Mouse (Mus musculus) frontal cortex, postnatal 36 days (tissue): ENCODE results near the gene Zbtb2.

Experiments used
- DNase-seq, 2 experiments: peaks; one replicate each; pipeline ENCODE4 v3.0.0; 2022; ENCODE audit warnings: low spot score in 2 of 2

Gene Zbtb2

DNA sequence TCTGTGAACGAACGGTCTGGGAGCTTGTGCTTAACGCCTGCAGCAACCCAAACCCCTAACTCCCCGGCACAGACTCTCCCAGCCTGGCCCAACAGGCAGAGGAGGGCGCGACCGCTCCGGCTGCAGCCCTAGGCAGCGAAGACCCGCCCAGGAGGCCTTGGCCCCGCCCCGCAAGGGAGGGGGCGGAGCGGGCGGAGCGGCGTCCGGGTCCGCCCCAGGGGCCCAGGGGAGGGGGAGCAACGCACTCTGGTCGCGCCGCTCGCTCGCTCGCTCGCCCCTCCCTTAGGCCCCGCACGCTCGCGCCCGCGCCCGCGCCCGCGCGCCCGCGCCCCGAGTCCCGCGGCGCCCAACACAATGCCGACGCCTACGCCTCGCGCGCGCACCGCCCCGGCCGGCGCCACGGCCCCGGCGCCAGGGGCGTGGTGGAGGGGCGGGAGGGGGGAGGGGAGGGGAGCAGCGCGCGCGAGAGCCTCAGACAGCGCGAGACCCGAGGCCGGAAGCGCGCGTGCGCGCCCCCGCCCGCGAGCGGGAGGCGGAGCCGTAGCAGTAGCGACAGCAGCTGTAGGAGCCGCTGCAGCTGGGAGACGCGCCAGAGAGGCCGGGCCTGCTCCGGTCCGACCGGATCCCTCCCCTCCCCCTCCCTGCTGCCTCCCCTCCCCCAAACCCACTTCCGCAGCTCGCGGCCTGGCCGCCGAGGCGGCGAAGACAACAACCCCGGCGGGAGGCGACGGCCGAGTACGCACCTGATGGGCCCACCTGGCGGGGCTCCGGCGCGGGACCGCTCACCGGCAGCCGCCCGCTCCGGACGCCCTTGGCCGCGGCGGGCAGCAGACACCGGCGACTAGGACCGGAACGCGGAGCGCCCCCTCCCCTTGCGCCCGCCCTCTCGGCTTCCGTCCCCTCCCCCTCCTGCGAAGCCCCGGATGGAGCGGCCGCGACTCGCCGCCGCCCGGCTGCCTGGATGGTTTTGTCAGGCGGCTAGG, 1.0 kb downstream of the Zbtb2 start:
- DNase-seq = peak; percentile 83 to 92

DNA sequence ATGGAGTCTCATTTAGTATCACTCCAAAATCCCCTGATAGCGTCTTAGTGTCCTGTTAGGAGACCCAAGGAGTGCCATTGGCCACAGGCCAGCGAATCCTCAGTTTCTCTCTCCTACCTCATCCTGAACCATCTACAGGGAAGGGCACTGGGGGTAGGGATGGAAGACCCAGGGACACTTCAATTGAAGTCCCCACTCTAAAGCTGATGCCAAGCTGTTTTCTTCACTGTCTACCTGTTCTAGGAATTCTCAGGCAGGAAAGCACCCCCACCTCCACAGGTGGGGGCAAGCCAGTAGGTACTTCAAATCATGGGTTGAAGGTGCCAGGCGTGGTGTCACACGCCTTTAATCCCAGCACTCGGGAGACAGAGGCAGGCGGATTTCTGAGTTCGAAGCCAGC, 3.7 kb downstream of the Zbtb2 start:
- DNase-seq = no peak

DNA sequence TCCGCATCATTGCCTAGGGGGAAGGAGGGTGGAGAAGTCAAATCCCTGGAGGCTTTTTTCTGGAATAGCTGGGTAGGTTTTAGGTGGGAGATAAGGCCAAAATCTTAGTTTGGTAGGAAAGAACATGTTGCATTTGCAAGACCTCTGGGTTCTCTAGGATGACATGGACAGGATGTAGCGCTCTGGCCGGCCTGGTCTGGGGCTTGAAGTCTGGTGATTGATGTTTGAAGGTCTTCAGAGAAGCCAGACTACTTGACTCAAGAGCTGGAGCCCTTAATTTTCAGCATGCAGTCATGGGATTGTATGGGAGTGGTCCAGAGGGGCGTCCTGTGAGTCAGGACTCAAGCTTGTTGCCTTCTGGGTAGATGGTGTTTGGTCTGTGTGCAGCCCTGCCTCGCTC, 7.2 kb downstream of the Zbtb2 start:
- no peak for DNase-seq

DNA sequence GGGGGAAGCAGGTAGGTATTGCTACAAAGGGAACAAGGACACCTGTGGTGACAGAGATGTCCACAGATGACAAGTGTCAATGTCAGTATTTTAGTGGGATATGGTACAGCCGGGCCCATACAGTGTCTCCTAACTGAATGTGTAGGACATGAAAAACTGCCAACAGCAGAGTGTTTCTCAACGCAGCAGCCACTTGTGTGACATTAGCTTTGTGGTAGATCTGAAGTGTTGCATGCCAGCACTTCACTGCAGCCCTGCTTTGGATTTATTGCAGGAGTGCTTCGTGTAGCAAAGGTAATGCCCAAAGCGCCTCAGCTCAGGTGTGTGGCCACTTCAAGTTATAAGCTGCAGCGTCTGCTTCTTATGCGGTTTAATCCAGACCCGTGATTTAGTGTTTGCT, 11.0 kb downstream of the Zbtb2 start:
- DNase-seq = no peak

DNA sequence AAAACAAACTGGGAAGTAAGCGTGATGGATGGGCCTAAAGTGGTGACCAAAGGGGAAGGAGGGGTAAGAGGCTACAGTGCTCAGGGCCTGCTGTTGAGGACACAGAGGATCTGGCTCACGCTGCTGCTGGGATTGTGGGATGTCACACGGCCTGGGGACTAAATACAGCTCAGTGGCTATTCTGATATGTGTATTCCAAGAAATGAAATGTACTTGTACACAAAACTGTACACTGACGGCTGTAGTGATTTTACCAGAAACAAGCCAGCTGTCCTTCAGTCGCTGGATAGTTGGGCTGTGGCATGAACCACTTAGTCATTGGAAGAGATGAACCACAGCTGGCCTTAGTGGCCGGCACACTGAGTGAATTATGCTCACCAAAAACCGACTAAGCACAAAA, 11.4 kb downstream of the Zbtb2 start:
- no peak for DNase-seq

DNA sequence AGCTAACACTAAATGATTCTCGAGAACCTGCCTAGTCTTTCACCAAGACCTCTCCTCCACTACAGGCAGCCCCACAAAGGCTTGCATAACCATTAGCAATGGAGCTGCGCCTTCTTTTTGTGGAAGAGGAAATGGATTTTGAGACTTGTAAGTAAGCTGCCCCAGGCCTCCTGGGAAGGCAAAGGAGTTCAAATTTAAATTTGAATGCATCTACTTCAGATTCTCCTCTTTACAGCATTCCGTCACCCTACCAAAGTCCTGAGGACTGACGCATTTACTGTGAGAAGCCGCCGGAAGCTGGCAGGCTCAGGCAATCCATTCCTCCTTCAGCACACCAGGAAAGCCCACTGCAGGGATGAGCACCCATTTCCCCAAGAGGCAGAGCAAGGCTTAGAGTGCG, 12.6 kb downstream of the Zbtb2 start:
- no peak for DNase-seq

DNA sequence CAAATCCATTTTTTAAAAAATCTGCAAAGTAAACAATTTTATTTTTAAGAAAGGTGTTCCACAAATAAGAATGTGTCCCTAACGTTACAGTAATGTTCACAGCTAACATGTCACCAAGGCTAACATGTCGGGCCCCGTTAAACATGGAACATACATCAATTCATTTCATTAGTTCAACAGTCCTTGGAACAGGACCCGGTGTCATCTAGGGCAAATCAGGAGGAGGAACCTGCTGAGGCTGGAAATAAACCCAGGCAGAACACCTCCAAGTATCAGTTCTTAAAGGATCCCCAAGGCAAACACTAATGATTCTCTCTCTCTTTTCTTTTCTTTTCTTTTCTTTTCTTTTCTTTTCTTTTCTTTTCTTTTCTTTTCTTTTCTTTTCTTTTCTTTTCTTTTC, 13.2 kb downstream of the Zbtb2 start:
- DNase-seq = no peak

DNA sequence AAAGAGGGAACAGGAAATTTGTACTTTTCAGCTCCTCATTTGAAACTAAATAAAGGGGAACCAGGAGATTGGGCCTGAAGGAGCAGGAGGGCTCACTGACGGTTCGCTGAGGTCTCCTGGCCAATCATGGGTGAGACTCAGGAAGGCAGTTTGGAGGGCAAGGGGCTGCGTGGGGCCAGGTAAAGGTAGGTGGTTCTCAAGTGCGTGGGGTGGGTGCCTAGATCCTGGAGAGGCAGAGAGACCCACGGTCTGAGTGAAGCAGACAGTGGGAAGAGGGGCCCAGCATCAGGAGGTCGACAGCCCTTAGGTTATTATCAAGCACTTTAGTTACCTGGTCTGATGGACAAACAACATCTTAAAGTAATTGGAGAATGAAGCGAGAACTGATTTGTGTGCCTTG, 13.7 kb downstream of the Zbtb2 start:
- no peak for DNase-seq

DNA sequence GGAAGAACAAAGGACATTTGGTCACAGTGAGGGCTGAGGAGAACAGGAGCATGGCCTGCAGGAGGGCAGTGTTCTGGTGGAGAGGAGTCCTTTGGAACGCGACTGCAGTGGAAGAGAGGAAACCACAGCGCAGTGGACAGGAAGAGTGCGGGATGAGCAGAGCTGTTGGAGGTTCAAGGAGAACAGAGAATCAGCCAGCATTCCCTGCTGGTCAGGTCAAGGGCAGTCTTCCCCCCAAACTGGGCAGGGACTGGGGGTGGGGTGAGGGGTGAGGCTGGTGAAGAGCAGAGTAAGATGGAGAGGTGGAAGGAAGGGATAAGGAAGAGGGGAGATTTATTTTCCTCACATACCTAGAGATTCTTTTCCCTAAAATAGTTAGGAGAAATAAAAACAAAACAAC, 14.3 kb downstream of the Zbtb2 start:
- no peak for DNase-seq

DNA sequence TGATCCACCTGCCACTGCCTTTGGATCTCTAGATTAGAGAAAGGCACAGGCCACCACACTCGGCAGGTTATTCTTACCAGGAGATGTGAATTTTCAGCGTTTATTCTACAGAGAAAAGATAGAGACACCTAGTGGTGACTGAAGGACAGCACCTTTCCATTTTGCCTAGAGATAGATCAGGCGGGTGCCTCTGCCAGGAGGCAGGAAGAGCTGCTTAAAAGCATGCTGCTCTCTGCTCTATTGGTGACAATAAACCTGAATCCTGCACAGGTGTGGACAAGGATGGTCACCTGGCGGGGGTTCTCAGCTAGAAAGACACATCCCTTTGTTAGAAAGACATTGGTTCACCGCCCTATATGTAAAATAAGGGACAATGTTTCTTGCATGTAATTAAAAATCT, 15.9 kb downstream of the Zbtb2 start:
- peak; percentile 30 to 69 for DNase-seq

DNA sequence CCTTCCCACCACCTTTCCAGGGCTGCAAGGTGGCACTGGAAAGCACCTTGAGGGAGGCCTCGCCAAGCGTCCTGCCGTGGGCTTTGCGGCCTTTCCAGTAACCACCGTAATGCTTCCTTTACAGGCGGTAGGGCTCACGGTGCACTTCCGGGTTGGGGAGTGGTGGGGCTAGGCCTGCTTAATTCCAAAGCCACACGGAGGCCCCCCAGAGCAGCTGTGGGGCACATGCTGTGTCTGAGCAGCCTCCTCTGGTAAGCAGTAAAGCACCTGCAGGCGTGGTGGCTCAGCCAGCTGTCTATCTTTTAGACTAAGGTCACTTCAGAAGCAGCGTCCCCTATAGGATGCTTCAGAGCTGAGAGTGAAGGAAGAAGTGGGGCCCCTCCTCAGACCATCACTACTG, 17.8 kb downstream of the Zbtb2 start:
- no peak for DNase-seq

DNA sequence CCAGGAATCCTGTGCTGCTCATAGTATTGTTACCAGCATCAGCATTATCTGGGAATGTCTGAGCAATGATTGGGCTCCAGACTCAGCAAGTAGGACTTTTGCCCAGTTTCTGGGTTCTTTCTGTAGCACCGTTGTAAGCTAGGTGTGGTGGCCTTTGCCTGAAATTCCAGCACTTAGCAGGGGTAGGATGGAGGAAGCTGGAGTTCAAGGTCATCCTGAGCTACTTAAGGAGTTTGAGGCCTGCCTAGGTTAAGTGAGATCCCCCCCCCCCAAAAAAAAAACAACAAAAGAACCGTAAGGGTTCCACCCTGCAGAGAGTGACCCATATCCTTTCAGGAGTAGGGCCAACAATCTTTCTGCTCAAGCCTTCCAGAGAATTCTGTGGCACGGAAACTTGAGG, 23.3 kb downstream of the Zbtb2 start:
- no peak for DNase-seq

DNA sequence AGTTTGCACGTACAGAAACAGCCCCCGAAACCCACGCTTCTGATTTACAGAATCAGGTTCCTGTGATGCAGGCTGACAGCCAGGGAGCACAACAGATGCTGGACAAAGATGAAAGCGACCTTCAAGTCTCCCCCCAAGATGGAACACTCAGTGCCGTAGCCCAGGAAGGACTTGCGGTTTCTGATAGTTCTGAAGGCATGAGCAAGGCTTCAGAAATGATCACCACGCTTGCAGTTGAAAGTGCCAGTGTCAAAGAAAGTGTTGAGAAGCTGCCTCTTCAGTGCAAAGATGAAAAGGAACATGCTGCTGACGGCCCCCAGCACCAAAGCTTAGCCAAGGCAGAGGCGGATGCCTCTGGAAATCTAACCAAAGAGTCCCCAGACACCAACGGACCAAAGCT, 30.5 kb downstream of the Zbtb2 start:
- DNase-seq = no peak

DNA sequence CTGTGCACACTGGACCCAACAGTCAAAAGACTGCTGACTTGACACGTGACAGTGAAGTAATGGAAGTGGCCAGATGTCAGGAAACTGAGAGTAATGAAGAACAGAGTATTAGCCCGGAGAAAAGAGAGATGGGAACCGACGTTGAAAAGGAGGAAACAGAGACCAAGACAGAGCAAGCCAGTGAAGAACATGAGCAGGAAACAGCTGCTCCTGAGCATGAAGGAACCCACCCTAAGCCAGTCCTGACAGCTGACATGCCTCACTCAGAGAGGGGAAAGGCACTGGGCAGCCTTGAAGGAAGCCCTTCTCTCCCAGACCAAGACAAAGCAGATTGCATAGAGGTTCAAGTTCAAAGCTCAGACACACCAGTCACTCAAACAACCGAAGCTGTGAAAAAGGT, 31.3 kb downstream of the Zbtb2 start:
- DNase-seq = no peak

DNA sequence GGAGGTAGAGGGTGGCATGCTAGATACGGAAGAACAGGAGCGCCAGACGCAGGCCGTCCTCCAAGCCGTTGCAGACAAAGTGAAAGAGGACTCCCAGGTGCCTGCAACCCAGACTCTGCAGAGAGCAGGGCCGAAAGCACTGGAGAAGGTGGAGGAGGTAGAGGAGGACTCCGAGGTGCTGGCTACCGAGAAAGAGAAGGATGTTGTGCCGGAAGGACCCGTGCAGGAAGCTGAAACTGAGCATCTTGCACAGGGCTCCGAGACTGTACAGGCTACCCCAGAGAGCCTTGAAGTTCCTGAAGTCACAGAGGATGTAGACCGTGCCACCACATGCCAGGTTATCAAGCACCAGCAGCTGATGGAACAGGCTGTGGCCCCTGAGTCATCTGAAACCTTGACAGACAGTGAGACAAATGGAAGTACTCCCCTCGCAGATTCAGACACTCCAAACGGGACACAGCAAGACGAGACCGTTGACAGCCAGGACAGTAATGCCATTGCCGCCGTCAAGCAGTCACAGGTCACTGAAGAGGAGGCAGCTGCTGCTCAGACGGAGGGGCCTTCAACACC, 31.9 kb downstream of the Zbtb2 start:
- DNase-seq = no peak

DNA sequence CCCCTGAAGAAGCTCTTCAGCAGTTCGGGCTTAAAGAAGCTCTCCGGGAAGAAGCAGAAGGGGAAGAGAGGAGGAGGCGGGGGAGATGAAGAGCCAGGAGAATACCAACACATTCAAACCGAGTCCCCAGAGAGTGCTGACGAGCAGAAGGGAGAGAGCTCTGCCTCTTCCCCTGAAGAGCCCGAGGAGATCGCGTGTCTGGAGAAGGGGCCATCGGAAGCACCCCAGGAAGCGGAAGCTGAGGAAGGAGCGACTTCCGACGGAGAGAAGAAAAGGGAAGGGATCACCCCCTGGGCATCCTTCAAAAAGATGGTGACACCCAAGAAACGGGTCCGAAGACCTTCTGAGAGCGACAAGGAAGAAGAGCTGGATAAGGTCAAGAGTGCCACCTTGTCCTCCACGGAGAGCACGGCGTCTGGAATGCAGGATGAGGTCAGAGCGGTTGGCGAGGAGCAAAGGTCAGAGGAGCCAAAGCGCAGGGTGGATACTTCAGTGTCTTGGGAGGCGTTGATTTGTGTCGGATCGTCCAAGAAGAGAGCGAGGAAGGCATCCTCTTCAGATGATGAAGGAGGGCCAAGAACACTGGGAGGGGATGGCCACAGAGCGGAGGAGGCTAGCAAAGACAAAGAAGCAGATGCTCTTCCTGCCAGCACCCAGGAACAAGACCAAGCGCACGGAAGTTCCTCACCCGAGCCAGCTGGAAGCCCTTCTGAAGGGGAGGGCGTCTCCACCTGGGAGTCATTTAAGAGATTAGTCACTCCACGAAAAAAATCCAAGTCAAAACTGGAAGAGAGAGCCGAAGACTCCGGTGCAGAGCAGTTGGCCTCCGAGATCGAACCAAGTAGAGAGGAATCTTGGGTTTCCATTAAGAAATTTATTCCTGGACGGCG, 33.3 kb downstream of the Zbtb2 start:
- DNase-seq = no peak

DNA sequence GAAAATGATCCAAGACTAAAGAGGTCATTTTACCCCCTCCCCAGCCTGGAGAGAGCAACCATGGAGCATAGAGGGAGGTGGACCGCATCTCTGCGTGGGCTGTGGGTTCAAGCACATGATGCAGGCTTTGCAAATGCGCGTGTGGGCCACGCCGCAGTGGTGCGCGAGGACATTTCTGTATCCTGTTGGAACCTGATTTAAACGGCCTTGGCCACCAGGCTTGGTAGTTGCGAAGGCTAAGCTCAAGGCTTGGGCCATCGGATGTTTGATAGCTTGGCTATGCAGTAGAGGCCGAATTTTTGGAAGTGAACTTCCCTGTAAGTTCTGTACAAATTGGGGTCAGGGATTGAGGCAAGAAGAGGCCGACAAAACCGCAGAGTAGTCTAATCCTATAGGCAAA, 40.3 kb downstream of the Zbtb2 start:
- no peak for DNase-seq

DNA sequence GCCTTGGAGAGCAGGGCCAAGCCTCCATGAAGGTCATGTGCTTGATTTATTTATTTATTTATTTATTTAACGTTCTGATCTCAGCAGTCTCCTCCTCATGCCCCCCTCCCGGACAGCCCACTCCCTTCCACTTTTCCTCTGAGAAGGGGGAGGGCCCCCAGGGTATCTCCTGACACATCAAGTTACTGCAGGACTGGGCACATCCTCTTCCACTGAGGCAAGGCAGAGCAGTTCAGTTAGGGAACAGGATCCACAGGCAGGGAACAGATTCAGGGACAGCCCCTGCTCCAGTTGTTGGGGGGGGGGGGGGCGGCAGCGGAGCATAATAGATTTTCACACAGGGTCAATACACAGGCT, 40.8 kb downstream of the Zbtb2 start:
- DNase-seq = no peak

DNA sequence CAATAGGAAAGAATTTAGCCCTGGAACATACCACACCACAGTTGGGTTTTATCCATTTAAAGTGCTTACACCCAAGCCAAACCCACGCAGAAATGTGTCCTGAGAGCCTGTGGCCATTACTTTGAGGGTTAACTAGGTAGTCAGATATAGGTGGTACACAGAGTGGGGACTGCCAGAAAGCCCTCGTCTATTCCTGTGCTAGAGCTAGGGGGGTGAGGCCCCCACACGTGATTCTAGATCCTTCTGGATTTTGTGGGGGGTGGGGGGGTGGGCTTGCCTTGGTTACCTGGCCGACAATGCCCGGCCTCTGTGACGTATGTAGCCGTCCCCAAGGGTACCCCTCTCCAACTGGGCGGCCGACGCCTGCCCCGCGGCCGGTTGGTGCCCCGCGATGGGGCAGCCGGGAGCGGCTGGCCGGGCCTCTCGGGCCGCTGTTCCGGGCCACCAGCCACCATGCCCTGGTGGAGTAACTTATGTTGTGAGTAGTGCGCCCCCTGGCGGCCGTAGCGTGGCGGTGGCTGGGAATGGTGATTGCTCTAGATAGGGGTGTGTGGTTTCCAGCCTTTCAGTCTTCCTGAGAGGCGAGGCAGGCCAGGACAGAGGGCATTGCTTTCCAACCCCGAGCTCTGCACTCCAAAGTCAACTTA, 41.3 kb downstream of the Zbtb2 start:
- peak; percentile 83 to 88 for DNase-seq

DNA sequence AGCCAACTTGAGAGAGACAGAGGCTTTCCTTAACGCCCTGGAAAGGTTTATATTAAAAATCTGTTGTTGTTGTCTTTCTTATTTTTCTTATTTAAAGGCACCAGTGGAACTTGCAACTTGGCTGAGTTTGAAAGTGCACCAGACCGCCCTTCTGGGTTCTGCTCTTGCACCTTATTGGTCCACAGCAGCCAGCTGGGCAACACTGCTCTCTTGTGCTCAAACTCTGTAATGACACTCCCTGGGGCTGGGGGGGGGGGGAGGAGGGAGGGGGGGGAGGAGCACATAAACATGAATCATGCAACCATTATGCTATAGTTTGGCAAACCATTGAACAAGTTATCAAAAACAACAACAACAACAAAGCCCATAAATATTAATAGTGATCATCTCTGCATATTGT, 46.5 kb downstream of the Zbtb2 start:
- no peak for DNase-seq

DNA sequence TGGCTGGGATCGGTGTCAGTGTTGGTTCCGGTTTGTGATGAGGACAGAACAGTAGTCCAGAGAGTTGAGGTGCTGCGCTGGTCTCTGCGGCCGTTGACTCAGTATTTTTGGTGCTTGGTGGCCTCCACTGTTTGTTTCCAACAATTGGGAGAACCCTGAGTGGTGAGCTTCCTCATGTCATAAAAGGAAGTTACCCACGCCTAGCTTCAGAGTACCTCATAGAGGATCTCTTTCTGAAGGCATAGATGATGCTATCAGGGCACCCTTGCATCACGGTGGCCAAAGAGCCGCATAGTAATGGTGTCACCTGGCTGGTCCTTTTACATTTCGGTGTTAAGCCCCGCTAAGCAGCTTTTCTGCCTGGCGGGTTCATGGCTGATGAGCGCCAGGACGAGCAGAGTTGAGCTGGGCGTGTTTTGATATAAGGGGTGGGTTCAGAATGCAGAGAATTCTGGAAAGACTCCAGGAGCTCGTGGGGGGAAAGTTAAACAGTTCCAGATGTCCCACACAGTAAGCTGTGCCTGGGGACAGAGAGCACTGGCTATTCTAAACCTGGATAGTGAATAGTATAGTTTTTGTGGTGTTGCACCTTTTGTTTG, 48.9 kb downstream of the Zbtb2 start:
- no peak for DNase-seq
